Mouse (Mus musculus): ENCODE measurements around the gene Spink8.

Gene Spink8

GRCm38 (mm10) chr9:109870983-109871572, 59.0 kb downstream of the Spink8 start:
- no peak for DNase-seq

- DNase-seq = peak; percentile 97 to 98
Observed at GRCm38 (mm10) chr9:109874797-109875691, 63.0 kb downstream of the Spink8 start, which contains the start of gene Cdc25a. TSS of gene Cdc25a (plus strand) at chr9:109875579.

DNA sequence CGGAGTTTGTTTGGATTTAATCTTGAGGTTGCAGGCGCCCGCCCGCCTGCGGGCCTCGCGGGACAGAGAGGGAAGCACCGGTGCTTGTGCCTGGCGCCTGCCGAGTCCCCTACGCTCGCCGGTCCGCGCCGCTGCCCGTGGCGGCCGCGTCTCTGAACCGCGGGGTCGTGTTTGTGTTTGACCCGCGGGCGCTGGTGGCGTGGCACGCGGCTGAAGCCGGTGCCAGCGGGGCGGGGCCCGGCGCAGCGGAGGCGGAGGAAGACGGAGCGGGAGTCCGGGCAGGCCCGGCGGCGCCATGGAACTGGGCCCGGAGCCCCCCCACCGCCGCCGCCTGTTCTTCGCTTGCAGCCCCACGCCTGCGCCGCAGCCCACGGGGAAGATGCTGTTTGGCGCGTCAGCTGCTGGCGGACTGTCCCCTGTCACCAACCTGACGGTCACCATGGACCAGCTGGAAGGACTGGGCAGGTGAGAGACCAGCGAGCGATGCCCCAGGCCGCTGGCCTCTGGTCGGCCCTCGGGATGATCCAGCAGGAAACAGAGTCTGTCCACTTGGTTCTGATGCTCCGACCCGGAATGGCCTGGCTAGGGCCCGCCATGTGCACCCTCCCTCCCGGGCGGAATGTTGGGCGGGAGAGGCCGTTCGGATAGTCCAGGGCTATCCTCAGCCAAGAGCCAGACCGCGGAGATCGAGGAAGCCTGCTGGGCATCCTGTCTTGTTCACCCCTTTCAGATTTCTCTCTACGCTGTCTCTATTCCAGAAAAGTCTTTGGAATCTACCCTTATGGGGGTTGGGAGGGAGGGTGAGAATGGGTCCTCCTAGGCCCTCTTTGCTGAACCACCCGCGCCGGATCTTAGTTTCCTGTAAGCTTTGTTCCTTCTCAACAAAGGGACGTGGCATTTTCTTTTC, 63.9 kb downstream of the Spink8 start:
- peak; percentile 86 to 91 for DNase-seq

All from cerebellum, postnatal 25 days (tissue).